Mouse (Mus musculus) left cerebral cortex, adult 11 months (tissue): ENCODE results near the gene Cavin2.
A peak's percentile ranks its signal among the peaks of the same experiment; 100 is the strongest.

Experiments
- DNase-seq: peaks from one replicate; pipeline ENCODE4 v3.0.0; 2022; ENCODE audit warnings: low spot score

The Cavin2 gene

DNA sequence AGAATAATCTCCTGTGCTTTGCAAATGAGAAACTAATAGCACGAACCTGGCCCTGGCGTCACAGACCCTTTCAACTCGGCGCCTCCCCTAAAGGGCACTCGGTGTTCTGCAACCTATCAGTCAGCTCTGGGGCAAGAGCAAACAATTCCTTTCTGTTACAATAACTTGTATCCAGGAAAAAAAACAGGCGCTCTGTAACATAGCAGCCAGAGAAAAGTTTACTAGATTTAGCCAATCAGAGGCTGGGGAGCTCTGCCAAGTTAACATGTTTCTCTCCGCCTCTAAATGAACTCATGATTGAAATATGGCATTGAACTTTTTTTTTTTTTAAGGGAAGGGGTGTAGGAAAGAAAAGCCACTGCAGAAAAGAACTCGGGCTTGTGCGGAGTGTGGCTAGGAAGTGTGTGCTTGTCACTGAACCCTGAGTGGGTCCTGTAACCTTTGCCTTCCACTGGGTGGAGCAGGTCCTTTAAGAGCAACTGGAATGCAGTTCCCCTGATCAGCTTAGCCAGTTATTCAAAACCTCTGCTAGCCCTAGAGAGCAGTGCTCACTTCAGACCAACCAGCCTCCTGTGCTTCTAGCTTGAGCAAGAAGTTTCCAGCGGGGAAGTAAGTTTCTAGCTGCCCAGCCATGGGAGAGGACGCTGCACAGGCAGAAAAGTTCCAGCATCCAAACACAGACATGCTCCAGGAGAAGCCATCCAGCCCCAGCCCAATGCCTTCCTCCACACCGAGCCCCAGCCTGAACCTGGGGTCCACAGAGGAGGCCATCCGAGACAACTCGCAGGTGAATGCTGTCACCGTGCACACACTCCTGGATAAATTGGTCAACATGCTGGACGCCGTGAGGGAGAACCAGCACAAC lies at the start of gene Cavin2:
Gene Cavin2, plus strand, starts transcription at position 372 of the 865 bp plus-strand sequence.
- no peak for DNase-seq

DNA sequence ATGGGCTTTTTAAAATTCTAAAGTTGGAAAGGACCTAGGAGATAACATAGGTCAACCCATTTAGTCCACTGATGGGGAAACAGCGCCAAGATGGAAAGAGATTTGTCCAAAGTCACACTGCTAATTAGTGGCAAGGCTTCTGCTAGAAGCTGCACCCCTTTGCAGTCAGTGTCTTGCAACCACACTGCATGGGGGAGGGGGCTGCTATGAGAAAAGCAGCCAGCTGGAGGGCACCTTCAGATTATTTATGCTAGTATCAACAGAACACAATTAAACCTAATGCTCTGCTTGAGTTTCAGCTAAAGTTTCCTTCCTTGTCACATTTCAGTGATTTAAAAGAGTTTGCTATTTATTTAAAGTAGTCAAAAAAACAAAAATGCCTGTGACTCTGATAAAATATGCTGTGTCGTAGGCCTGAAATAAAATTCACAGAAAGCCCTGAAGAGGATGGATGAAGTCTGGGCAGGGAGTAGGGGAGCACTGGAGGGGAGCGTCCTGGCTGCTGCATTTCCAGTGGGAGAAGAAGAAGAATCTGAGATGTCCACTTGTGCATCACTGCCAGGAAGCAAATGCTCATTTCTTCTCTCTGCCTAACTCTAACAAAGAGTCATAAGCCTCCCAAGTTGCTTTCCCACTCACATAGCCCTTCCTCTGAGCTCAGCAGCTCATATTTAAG lies 47.5 kb upstream of the Cavin2 start:
- no peak for DNase-seq

DNA sequence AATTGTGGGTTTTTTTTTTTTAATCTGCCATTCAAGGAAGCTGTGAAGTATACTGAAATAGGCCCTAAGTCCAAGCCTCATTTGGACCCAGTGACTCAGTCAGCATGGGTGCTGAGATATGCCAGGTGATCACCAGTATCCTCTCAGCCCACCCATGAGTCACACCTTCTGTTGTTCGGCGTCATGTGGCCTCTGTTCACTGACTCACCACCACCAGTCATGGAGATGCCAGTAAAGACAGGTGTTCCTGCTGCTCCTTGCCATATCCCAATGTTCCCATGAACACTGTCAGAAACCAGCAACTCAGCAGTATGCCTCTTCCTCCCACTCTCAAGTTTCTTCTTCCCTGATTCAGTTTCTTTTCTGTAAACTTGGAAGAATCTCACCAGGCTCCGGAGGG lies 45.6 kb upstream of the Cavin2 start:
- peak; percentile 26 for DNase-seq

DNA sequence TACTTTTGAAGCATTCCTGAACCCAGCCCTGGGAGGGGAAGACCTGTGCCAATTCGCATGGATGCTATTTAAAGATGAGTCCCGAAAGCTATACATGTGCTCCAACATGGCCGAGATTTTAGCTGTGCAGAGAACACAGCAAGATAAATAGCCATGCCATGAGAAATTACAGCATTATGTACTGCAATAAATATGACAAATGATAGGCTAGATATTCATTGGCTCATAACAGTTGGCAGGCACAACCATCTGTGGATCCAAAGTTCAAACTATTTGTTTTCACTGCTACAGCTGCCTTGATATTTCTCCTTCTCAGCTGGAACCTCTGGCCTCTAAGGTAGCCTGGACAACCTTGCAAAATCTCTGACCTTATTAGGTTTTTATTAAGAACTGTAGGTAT lies 45.1 kb upstream of the Cavin2 start:
- DNase-seq = no peak

DNA sequence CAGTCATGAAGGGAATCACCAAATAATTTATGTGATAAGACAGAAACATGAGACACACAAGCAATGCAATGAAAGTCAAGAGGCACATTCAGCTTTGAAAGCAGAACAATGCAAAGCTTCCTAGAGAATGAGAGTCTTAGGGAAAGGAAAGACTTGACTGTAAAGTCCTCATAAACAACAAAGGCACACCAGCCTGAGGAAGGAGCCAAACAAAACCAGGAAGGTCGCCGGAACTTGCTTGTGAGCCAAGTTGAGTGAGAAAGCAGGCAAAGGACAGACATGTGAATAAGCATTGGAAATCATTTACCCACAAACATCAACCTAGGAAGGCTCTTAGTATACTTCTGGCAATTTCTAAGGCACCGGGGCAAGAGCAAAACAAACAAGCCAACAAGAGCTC lies 43.5 kb upstream of the Cavin2 start:
- no peak for DNase-seq

DNA sequence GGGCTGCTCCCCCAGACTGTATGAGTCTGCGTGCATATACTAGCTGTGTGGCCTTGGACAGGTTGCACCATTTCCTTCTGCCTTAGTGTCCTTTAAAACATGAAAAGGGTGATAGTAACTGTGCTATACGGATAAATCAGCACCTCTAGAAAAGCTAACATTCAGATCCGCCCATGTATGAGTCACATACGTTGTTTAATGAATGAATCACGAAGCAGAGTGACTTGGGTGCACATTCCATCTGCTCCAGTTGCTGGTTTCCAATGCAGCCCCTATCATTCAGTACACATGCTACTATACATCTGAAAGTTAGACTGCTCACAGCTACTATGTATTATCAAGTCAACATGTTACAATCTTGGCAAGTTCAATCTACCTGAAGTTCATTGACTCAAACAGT lies 38.6 kb upstream of the Cavin2 start:
- no peak for DNase-seq

DNA sequence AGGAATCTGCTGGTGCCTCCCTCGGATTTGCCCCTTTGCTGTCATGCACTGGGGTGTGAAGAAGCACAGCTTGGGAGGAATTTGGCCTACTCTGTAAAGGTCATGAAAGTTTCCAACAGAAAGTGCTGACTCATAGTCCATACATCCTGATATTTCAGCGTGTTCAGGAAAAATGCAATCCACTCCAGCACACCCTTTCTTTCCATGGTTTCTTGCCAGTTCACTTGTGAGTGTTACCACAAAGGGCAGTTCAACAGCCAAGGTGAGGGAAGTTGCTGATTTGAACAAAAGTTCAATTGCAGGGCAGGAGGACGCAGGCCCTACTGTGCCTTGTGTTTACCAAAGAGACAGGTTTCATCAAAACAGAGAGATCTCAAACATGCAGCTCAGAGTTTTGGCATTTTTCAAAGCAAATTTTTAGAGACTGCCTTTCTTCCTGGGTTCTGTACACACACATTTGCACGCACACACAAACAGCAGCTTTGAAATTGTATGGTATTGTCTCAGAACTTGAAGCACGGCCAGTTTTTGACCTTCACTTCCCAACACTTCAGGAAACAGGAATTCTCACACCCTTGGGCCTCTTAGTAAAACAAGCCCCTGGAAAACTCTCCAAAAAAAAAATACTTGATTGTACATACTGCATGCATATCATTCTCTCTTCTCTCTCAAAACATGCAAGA lies 23.7 kb upstream of the Cavin2 start:
- DNase-seq = no peak

DNA sequence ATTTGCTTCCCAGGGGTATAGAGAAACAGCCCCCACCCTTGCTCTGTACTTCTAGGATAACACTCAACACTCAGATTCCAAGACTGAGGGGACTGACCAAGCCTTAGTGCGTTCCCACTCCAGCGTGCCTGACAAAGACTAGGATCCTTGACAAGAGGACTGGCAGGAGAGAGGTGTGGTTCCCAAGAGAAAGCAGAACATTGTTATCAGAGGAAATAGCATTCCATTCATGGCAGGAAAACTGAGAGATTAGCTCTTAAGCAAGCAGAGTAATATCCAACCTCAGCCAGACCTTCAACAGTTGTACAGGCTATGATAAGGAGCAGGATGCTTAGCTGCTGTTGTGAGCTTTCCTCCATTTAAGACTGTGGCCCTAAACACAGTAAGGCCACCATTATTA lies 23.0 kb upstream of the Cavin2 start:
- DNase-seq = no peak

DNA sequence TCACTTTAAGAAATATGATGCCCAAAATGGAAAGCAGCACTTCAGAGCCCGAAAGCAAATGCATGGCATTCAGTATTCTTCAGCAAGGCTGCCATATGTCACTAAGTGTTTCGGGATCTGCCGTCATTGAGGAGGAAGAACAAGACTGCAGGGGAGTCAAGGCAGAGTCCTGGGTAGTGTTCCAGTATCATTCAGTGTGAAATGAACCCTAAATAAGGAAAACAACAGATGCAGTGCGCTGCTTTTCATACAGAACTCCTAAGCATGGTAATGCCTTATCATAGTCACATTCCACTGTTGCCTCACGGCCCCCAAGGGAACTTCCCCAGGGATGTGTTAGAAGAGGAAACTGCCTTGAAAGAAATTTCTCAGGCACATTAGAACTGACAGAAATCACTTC lies 21.8 kb upstream of the Cavin2 start:
- DNase-seq = peak; percentile 36

DNA sequence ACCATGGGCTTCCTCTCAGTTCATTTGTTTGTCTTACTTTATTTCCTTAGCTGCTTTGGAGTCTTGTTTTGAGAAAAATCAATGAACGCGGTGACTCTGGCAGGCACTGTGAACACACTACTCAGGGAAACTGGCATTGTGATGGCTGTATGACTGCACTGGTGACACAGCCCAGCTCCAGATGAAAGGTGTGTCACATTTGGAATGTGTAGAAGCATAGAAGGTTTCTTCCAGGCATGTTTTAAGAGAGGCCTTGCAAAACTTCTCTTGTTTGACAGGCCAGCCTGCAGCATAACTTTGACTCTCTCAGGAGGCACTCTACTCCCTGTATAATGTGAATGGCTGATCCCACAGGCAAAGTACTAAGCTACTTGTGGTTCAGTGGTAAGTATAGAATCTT lies 20.7 kb upstream of the Cavin2 start:
- no peak for DNase-seq

DNA sequence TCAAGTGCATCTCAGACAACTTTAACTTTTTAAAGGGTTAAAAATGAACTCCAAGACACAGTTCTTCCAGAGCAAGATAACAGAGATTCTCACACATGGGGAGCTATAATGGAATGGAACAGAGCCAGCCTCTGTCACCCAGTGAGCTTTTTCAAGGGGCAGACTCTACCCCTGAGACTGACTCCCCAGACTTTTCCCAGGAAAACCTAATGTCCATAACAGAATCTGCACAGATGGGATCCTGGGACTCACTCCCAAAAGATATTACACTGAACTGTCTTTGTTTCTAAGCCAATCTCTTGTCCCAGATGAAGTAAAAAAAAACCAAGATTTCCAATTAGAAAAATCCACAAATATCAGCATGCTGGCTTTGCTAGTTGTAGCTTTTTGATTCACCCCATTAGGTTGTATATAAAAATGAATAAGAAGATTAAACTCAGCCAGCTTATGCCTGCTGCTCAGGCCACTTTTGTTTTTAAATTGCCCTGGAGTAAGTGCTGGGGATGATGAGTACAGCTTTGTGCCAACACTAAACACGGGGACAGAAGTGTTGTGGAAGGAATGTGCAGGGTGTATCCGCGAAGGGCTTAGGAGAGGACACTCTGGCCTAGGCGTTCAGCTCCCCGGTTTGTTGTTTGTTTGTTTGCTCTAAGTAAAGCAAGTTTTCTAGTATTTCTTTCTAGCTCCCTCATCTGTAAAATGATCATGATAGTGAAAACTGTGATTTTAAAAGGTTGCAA lies 18.6 kb upstream of the Cavin2 start:
- DNase-seq = no peak

DNA sequence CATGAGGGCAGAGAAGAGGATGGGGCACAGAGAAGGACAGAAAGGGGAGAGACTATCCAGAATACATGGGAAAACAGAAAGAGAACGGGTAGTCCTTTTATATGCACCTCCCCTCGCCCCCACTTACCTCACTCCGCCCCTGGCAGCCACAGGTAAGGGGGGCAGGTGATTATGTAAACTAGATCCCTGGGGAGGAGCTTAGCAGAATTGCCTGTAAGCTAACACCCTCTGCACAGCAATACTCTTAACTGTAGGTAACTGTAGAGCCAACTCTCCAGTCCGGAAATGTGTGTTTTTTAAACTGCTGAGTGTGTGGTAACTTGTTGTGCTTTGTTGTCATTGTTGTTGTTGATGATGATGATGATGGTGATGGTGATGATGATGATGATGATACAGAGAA lies 17.1 kb upstream of the Cavin2 start:
- DNase-seq = no peak

DNA sequence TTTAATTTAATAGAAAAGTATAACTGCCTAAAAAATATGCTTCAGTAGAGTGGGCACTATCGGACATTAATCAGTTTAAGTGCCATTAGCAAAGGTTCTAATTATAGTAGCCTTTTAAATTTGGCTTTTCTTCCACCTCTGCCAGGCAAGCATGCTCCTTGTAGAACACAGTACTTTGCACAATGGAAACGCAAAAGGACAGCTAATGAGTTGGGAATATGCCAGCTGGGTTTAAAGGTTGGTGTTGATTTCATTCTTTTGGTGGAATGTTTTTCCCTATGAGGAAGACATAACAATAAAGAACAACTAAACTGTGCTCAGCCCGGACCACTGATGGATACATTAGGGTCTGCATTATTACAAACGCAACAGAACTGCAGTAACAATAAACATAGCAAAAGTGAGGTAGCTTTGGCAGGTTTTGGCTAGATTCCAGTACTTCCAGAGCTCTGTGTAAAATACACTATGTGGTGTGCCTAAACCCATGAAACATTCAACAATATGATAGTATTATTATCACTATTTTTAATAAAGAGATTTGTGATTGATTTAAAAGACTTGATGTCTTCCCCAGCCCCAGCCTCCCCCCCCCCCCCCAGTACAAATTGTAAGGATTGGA lies 16.2 kb upstream of the Cavin2 start:
- DNase-seq = no peak

DNA sequence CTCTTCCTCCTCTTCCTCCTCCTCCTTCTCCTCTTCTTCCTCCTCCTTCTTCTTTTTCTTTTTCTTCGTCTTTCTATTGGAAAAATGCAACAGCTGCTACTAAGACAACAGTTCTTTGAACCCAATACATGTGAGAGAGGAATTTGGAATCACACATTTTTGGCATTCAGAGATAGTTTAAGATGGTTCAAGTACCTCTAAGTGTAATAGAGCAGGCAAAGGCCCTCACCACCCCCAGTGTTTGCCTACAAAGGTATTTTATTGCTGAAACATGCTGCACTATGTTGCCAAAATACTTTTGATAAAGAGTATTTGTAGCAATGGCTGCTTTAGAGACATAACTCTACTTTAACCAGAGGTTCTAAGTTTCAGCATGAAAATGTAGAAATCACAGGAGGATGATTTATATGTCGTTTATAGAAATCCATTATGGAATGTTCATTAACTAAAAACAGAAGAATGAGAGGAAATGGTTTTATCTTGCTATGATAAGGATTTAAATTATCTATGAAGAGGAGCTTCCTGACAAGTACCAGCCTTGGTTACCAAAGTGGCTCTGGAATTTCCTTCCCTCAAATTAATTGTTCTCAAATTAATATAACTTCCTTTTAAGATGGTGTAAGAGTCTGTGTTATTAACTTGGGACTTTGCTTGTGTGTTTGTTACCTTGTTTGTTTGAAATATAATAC lies 10.9 kb upstream of the Cavin2 start:
- DNase-seq = no peak

DNA sequence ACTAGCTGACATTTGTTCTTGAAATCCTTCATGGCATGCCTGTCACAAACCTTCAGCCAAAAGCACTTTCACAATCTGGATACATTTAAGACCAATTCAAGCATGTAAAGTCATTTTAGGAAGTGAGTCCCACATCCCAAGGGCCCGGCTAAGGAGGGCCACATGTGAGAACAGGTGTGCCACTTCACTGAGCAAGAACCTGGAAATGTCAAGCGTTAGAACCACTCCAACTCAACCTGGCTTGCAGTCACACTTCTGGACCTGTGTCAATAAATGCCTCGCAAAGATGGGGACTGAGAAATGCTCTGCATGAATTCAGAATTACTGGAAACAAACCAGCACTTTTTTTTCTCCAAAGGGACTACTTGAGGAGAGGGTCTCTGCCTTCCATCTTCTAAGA lies 725 bp upstream of the Cavin2 start:
- no peak for DNase-seq

DNA sequence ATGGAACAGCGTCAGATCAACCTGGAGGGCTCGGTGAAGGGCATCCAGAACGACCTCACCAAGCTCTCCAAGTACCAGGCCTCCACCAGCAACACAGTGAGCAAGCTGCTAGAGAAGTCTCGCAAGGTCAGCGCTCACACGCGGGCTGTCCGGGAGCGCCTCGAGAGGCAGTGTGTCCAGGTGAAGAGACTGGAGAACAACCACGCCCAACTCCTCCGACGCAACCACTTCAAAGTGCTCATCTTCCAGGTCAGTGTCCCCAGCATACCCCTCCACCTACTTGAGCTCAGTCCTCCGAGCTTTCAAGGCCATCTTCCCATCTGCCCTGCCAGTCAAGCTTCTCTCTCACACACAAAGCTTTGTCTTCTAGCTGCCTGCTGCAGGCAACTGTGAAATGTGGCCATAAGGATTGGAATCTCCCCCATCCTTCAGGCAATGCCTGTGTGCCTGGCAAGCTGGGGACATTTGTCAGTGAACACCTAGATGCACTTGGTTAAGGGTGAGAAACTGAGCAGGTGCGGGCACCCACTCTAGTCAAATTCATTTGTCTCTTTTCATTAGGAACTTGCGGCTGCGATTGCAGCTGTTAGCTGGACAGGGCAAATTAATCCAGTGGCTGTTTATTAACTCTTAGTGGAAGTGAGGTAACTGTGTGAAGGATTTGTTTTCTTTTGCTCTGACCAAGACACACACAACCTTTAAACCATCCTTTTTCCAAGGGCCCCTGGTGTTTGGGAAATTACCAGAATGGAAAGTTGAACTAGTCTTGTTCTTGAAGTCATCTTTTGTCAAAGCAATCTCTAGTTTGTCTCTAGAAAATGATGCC lies 907 bp downstream of the Cavin2 start:
- DNase-seq = no peak

DNA sequence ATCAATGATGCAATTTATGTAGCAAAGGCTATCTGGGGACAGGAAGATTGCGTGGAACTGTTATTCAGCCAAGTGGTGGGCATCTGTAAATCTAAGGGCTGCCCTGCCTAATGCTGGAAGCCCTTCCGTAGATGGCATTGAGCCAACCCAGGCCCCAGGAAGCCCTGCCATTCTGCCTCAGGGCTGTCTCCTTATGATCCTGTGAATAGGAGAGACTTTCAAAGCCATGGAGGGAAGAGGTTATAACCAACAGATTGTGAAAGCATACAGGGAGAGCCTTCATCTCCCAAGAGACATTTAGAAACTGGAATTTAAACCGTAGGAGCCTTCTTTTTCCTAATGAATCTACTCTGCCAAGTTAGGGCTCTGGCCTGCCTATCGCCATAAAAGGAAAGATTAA lies 1.7 kb downstream of the Cavin2 start:
- DNase-seq = no peak

DNA sequence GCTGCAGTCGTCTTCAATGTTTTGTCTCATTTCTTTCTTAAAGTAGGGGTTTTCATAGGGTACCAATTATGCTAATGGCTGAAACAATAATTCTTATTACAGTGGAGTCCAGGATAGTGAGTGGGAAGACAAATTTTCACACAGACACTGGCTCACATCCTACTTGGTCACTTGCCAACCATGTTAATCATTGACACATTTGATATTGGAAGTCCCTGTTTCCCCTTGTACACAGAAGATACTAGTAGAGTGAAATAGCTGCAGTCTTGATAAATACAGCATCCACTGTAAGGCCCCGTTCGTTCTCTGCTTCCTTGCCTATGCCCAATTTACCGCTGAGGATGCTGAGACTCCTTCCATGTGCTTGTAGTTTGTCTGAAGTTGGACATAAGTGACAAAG lies 3.4 kb downstream of the Cavin2 start:
- no peak for DNase-seq

DNA sequence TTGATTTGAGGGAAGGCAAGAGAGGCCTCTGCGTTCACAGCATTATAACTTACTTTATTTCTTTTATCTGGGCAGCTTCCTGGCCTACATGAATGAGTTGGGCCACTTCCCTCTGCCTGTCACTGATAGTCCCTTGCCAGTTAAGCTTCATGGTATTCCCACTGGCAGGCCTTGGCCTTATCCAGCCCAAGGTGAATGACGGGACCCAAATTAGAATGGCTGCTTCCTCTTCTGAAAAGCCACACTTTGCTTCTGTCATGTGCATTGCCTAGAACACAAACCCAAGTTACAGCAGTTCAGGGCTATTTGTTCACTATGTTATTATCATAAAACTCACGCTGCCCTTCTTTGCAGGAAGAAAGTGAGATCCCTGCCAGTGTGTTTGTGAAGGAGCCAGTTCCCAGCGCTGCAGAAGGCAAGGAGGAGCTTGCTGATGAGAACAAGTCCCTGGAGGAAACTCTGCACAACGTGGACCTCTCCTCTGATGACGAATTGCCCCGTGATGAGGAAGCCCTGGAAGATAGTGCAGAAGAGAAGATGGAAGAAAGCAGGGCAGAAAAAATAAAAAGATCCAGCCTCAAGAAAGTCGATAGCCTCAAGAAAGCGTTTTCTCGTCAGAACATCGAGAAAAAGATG lies 11.5 kb downstream of the Cavin2 start:
- DNase-seq = no peak

DNA sequence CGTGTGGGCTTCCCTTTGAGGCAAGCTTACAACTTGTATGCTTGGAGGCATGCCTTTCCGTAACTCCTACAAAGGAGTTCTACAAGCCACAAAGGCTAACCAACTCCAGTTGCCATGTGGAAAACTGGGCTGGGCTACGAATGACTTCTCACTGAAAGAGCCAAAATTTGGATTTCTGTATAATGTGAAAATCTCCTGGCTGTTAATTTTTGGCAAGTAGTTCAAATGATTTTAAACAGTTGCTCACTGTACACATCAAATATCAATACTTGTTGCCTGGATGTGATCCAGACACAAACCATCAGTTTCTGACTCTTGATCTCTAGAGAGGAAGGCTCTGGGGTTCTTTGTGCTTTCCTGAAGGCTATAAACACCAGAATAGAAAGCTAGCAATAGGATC lies 18.1 kb downstream of the Cavin2 start:
- no peak for DNase-seq
